Mouse (Mus musculus): ENCODE measurements around the gene Vmn1r220.
"Not testable (repeated sequence)": the region's sequence is repeated elsewhere in the genome, so short reads cannot be mapped to it uniquely, and the experiment has no call there.

The Vmn1r220 gene

GRCm38 (mm10) chr13:23187875-23188274 is at the start of gene Vmn1r220:
Gene Vmn1r220, minus strand, starts transcription at chr13:23187975.
- DNase-seq (ENCODE audit: low read depth, low spot score): no peak

- DNase-seq (ENCODE audit: low read depth, low spot score): not testable (repeated sequence)
These were observed 48.1 kb upstream of the Vmn1r220 start, which contains the start of gene Vmn1r222 for GRCm38 (mm10) chr13:23235847-23236246. Gene Vmn1r222, minus strand, starts transcription at chr13:23235947.

- not testable (repeated sequence) for DNase-seq (ENCODE audit: low read depth, low spot score)
These were observed 26.1 kb upstream of the Vmn1r220 start, which contains the start of gene Vmn1r221 for GRCm38 (mm10) chr13:23213827-23214226. Gene Vmn1r221, plus strand, starts transcription at chr13:23214127.

GRCm38 (mm10) chr13:23203885-23204284 is 16.1 kb upstream of the Vmn1r220 start:
- DNase-seq (ENCODE audit: low read depth, low spot score): not testable (repeated sequence)

- DNase-seq (ENCODE audit: low read depth, low spot score): not testable (repeated sequence)
These were observed 21.3 kb downstream of the Vmn1r220 start for GRCm38 (mm10) chr13:23166471-23166870.

GRCm38 (mm10) chr13:23159012-23159411 is 28.8 kb downstream of the Vmn1r220 start, which contains the start of gene Vmn1r219:
Gene Vmn1r219, plus strand, starts transcription at chr13:23159312.
- no peak for DNase-seq (ENCODE audit: low read depth, low spot score)

GRCm38 (mm10) chr13:23157848-23158247 is 29.9 kb downstream of the Vmn1r220 start:
- DNase-seq (ENCODE audit: low read depth, low spot score): no peak

GRCm38 (mm10) chr13:23138880-23139279 is 48.9 kb downstream of the Vmn1r220 start:
- DNase-seq (ENCODE audit: low read depth, low spot score): no peak

- DNase-seq (ENCODE audit: low read depth, low spot score): no peak
These were observed 54.3 kb downstream of the Vmn1r220 start for GRCm38 (mm10) chr13:23133501-23133900.

GRCm38 (mm10) chr13:23133099-23133498 is 54.7 kb downstream of the Vmn1r220 start, which contains the start of gene Vmn1r218:
Gene Vmn1r218, plus strand, starts transcription at chr13:23133155.
- DNase-seq (ENCODE audit: low read depth, low spot score): no peak

Measured in A20 (cell line).